Mouse (Mus musculus) stomach, embryonic 14.5 days (tissue): ENCODE results near the gene Yeats2. TPM values are rescaled to one million over a fixed set of nuclear protein-coding genes. Genes with fewer than 3 reads are reported as not detected.

ENCODE experiments used
- ATAC-seq: fragments of 200-750 bp; cut with Nextera tagmentation; 2 replicates; pipeline ENCODE4 v1.8.0; 2017; ENCODE audit warnings: low read depth, moderate TSS enrichment; ENCODE audit not compliant: insufficient number of reproducible peaks, insufficient read depth, low FRiP score
- H3K27ac ChIP-seq: fragments of 300-500 bp; sonication (generic); 2 replicates; pipeline ENCODE4 v1.5.1; 2014; ENCODE audit warnings: mild to moderate bottlenecking, low read length, moderate library complexity, mixed read lengths
- H3K27me3 ChIP-seq: fragments of 300-500 bp; sonication (generic); 2 replicates; pipeline ENCODE4 v1.6.1; 2014; ENCODE audit warnings: low read length, control low read depth, mixed read lengths; ENCODE audit not compliant: control insufficient read depth, insufficient read depth
- H3K36me3 ChIP-seq: fragments of 300-500 bp; sonication (generic); 2 replicates; pipeline ENCODE4 v1.6.1; 2014; ENCODE audit warnings: mild to moderate bottlenecking, control low read depth, low read length, moderate library complexity, mixed read lengths; ENCODE audit not compliant: control insufficient read depth, insufficient read depth
- H3K4me1 ChIP-seq: fragments of 300-500 bp; sonication (generic); 2 replicates; pipeline ENCODE4 v1.6.1; 2014; ENCODE audit warnings: low read length, control low read depth, mixed read lengths; ENCODE audit not compliant: control insufficient read depth, insufficient read depth
- H3K4me2 ChIP-seq: fragments of 300-500 bp; sonication (generic); replicated peaks from 2 replicates; pipeline ENCODE4 v1.6.1; 2014; ENCODE audit warnings: low read depth, low read length, control low read depth
- H3K4me3 ChIP-seq: fragments of 300-500 bp; sonication (generic); 2 replicates; pipeline ENCODE4 v1.5.1; 2014; ENCODE audit warnings: low read depth, low read length, control low read depth
- H3K9ac ChIP-seq: fragments of 300-500 bp; sonication (generic); replicated peaks from 2 replicates; pipeline ENCODE4 v1.6.1; 2014; ENCODE audit warnings: low read depth, mild to moderate bottlenecking, control low read depth, low read length, moderate library complexity, mixed read lengths
- H3K9me3 ChIP-seq: fragments of 300-500 bp; sonication (generic); 2 replicates; pipeline ENCODE4 v1.6.1; 2016; ENCODE audit warnings: low read depth, low read length, control low read depth; ENCODE audit not compliant: control insufficient read depth
- WGBS: fragments of 180-500 bp; shearing (Covaris S2); extraction: QIAGEN DNeasy Blood & Tissue Kit; methylation state at CpG from one replicate; pipeline ENCODE4 v1.1.7; 2014; 5-methylcytosine and 5-hydroxymethylcytosine counted together
- polyA plus RNA-seq: library from polyadenylated mRNA; unstranded; fragments of >200 nt; fragmentation: Nextera tagmentation; extraction: Ambion mirVana; gene quantifications from 2 replicates; pipeline ENCODE4 v1.2.1, GENCODE M21; 2014

Yeats2 gene
- polyA plus RNA-seq, 1 experiment from 2014 or later, result 45.3 TPM

- no peaks in the 10 kb centered on the region for H3K4me1 ChIP-seq
- peaks cover 83% of the 10 kb centered on the region for H3K36me3 ChIP-seq
- H3K9ac ChIP-seq, result no peak overlapping the region
- no peaks in the 10 kb centered on the region for H3K27me3 ChIP-seq
- no peak overlapping the region for H3K4me3 ChIP-seq
- no peaks in the 10 kb centered on the region for H3K9me3 ChIP-seq
- H3K4me2 ChIP-seq, result no peak overlapping the region
- ATAC-seq, result 0 out of 2 replicates have a peak, but pooled peaks have one; percentile 10
- whole genome bisulfite sequencing, result 83% methylated on average over 3 of the region's 3 CpGs
- H3K27ac ChIP-seq, result no peak overlapping the region
Observed at GRCm38 (mm10) chr16:20213591-20214226, 72.8 kb downstream of the Yeats2 start.

GRCm38 (mm10) chr16:20222726-20223125, 81.9 kb downstream of the Yeats2 start:
- H3K36me3 ChIP-seq, result peaks cover 73% of the 10 kb centered on the region
- ATAC-seq, result no peak
- no peaks in the 10 kb centered on the region for H3K9me3 ChIP-seq
- no peak overlapping the region for H3K4me3 ChIP-seq
- H3K27me3 ChIP-seq, result no peaks in the 10 kb centered on the region
- H3K27ac ChIP-seq, result no peak overlapping the region
- 96% methylated on average over 6 of the region's 6 CpGs for WGBS
- no peaks in the 10 kb centered on the region for H3K4me1 ChIP-seq
- no peak overlapping the region for H3K9ac ChIP-seq
- H3K4me2 ChIP-seq, result no peak overlapping the region

GRCm38 (mm10) chr16:20226676-20227075, 85.8 kb downstream of the Yeats2 start:
- peaks cover 73% of the 10 kb centered on the region for H3K36me3 ChIP-seq
- WGBS, result 93% methylated on average over 4 of the region's 4 CpGs
- ATAC-seq, result no peak

GRCm38 (mm10) chr16:20227504-20227903, 86.6 kb downstream of the Yeats2 start:
- H3K27ac ChIP-seq, result no peak overlapping the region
- H3K9ac ChIP-seq, result no peak overlapping the region
- 71% methylated on average over 6 of the region's 6 CpGs for WGBS
- peaks cover 65% of the 10 kb centered on the region for H3K36me3 ChIP-seq
- H3K4me1 ChIP-seq, result no peaks in the 10 kb centered on the region
- H3K9me3 ChIP-seq, result no peaks in the 10 kb centered on the region
- H3K4me2 ChIP-seq, result no peak overlapping the region
- ATAC-seq, result no peak
- H3K4me3 ChIP-seq, result no peak overlapping the region
- H3K27me3 ChIP-seq, result no peaks in the 10 kb centered on the region

More at GRCm38 (mm10) chr16:20226676-20227075, 85.8 kb downstream of the Yeats2 start:
- Histone ChIP-seq H3K9me3 (no peaks in the 10 kb centered on the region), H3K27me3 (no peaks in the 10 kb centered on the region), H3K27ac (no peak overlapping the region), H3K4me3 (no peak overlapping the region), H3K4me1 (no peaks in the 10 kb centered on the region), H3K4me2 (no peak overlapping the region), H3K9ac (no peak overlapping the region)

GRCm38 (mm10) chr16:20228167-20228566, 87.3 kb downstream of the Yeats2 start:
- H3K36me3 ChIP-seq, result peaks cover 58% of the 10 kb centered on the region
- no peak overlapping the region for H3K27ac ChIP-seq
- no peak for ATAC-seq
- no peak overlapping the region for H3K4me3 ChIP-seq
- no peaks in the 10 kb centered on the region for H3K27me3 ChIP-seq
- H3K9ac ChIP-seq, result no peak overlapping the region
- H3K9me3 ChIP-seq, result no peaks in the 10 kb centered on the region
- WGBS, result 89% methylated on average over 5 of the region's 5 CpGs
- H3K4me2 ChIP-seq, result no peak overlapping the region
- H3K4me1 ChIP-seq, result no peaks in the 10 kb centered on the region

GRCm38 (mm10) chr16:20234406-20234805, 93.5 kb downstream of the Yeats2 start:
- no peaks in the 10 kb centered on the region for H3K9me3 ChIP-seq
- 55% methylated on average over 4 of the region's 4 CpGs for WGBS
- no peak for ATAC-seq
- H3K27me3 ChIP-seq, result no peaks in the 10 kb centered on the region
- no peak overlapping the region for H3K27ac ChIP-seq
- H3K9ac ChIP-seq, result no peak overlapping the region
- no peak overlapping the region for H3K4me3 ChIP-seq
- H3K4me2 ChIP-seq, result no peak overlapping the region
- H3K36me3 ChIP-seq, result peaks cover 25% of the 10 kb centered on the region
- H3K4me1 ChIP-seq, result no peaks in the 10 kb centered on the region

GRCm38 (mm10) chr16:20237426-20237825, 96.6 kb downstream of the Yeats2 start:
- H3K27me3 ChIP-seq, result no peaks in the 10 kb centered on the region
- no peaks in the 10 kb centered on the region for H3K4me1 ChIP-seq
- H3K9me3 ChIP-seq, result no peaks in the 10 kb centered on the region
- ATAC-seq, result no peak
- H3K4me3 ChIP-seq, result no peak overlapping the region
- 70% methylated on average over 4 of the region's 4 CpGs for WGBS
- no peak overlapping the region for H3K9ac ChIP-seq
- no peak overlapping the region for H3K27ac ChIP-seq
- H3K4me2 ChIP-seq, result no peak overlapping the region
- peaks cover 4% of the 10 kb centered on the region; the same call in 1 of the 2 replicates for H3K36me3 ChIP-seq

GRCm38 (mm10) chr16:20238646-20239045, 97.8 kb downstream of the Yeats2 start:
- Histone ChIP-seq H3K4me2 (no peak overlapping the region), H3K9ac (no peak overlapping the region), H3K27ac (no peak overlapping the region), H3K4me3 (no peak overlapping the region), H3K36me3 (peaks cover under 1% of the 10 kb centered on the region; the same call in 1 of the 2 replicates), H3K4me1 (no peaks in the 10 kb centered on the region), H3K9me3 (no peaks in the 10 kb centered on the region), H3K27me3 (no peaks in the 10 kb centered on the region)
- 78% methylated on average over 4 of the region's 4 CpGs for WGBS
- no peak for ATAC-seq
